Mouse (Mus musculus) erythroblast, embryonic 14.5 days (primary cell): ENCODE results near the gene Fam129b.

Experiments used
- GATA1 ChIP-seq: IDR thresholded peaks from 2 replicates; pipeline ENCODE4 v1.6.1; 2012; ENCODE audit warnings: low read length, inconsistent platforms, mixed read lengths
- TAL1 ChIP-seq: IDR thresholded peaks from 3 replicates; pipeline ENCODE4 v1.6.1; 2012; ENCODE audit warnings: low read length, inconsistent platforms, mixed read lengths

GRCm38 (mm10) chr2:32874070-32874469 is 1.8 kb upstream of the Fam129b start:
- no peak for TF ChIP-seq GATA1
- TF ChIP-seq TAL1: no peak
